Comparison of ENCODE assay signal across 8 mouse cellular contexts in the genomic region with DNA sequence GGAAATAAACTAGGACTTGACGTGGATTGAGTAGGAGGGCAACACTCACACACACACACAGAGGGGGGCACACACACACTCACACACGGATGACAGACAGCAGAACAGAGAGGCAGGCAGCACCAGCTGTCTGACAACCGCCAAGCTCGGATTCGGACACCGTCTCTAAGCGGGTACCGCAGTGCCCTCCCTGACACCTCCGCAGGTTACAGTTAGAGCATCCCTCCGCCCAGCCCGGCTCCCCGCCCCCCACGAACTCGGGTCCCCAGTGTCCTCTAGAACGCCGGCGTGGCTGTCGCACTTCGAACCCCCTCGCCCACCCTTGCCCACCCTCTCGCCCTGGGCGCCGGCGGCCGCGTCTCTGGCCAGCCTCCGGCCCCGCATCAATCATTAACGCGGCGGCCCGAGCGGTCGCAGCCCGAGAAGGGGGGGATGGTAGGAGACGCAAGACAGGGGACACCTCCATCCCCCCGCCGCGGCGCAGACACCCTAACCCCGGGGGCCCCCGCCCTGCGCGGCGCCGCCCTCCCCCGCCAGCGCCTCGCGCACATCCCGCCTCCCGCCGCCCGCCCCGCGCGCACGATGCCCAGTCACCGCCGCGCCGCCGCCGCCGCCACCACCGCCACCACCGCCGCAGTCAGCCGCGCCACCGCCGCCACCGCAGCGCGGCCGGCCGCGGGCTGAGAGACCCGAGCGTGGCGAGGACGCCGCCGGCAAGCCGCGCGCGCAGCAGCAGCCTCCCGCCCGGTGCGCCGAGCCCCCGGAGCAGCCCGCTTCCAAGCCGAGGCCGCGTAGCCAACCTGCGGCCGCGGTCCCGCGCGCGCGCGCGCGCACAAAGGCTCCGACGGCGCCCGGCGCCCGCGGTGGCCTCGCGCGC. TPM values are rescaled to one million over a fixed set of nuclear protein-coding genes. Genes with fewer than 3 reads are reported as not detected.
A peak's percentile ranks its signal among the peaks of the same experiment; 100 is the strongest.
DNase-seq lines count a peak whose midpoint lies in the region; ATAC-seq and TF ChIP-seq lines count a peak whose summit lies in the region.

TSS of gene Paqr9 (plus strand) at position 599 of the 877 bp plus-strand sequence.

- no peak for ATAC-seq in megakaryocyte, adult 5-6 weeks (ENCODE audit: poor library complexity, severe bottlenecking)
- peak; percentile 28; the same call in 1 of the 2 replicates for ATAC-seq in limb, embryonic 14.5 days (ENCODE audit: low FRiP score, low read depth)
- peak; percentile 79 for ATAC-seq in neural tube, embryonic 15.5 days (ENCODE audit: low FRiP score)

- intact Hi-C loops in heart, adult 2 months (cut with DNase I), result no loop called here

- H3K4me2 ChIP-seq in limb, embryonic 14.5 days (replicated peaks; ENCODE audit: low read depth, low read length, severe bottlenecking), result peak within 1 kb of the TSS; percentile 95
- peak within 1 kb of the TSS; percentile 96 for H3K4me2 ChIP-seq in neural tube, embryonic 15.5 days

- peaks cover 20% of the 10 kb centered on the region for H3K4me1 ChIP-seq in megakaryocyte, embryonic 14.5 days
- H3K4me1 ChIP-seq in heart, adult 2 months (ENCODE audit: control insufficient read depth, insufficient read depth, low read length), result peaks cover 1% of the 10 kb centered on the region
- peaks cover 8% of the 10 kb centered on the region for H3K4me1 ChIP-seq in kidney, adult 2 months (ENCODE audit: control insufficient read depth, insufficient read depth, low read length)
- H3K4me1 ChIP-seq in limb, embryonic 14.5 days (ENCODE audit: control insufficient read depth, insufficient read depth, low read length), result peaks cover 6% of the 10 kb centered on the region; the same call in 1 of the 2 replicates
- H3K4me1 ChIP-seq in neural tube, embryonic 15.5 days, result peaks cover 43% of the 10 kb centered on the region

- no peak for TF ChIP-seq EP300 in heart, adult 2 months (IDR thresholded peaks at IDR 0.05; ENCODE audit: insufficient read depth, low read depth, low read length)

- no peak for TF ChIP-seq CTCF in heart, adult 2 months (IDR thresholded peaks at IDR 0.05)
- no peak for TF ChIP-seq CTCF in kidney, adult 2 months (conservative IDR thresholded peaks at IDR 0.05; ENCODE audit: insufficient read depth, insufficient read length, low read depth, low read length)

- no peak for TF ChIP-seq POLR2A in heart, adult 2 months (IDR thresholded peaks at IDR 0.05; ENCODE audit: insufficient read depth, low read depth, low read length)
- no peak for TF ChIP-seq POLR2A in kidney, adult 2 months (IDR thresholded peaks at IDR 0.05; ENCODE audit: low read depth, low read length)
- no peak for TF ChIP-seq POLR2A in limb, embryonic 14.5 days (IDR thresholded peaks at IDR 0.05; ENCODE audit: borderline replicate concordance, extremely low read depth, insufficient read depth, insufficient read length)

- peak within 1 kb of the TSS; percentile 77 for H3K27ac ChIP-seq in heart, adult 2 months
- H3K27ac ChIP-seq in kidney, adult 2 months (ENCODE audit: insufficient read depth, low read depth, low read length), result peak within 1 kb of the TSS; percentile 7
- H3K27ac ChIP-seq in limb, embryonic 14.5 days (replicated peaks; ENCODE audit: low read depth, low read length), result no peak within 1 kb of the TSS
- H3K27ac ChIP-seq in neural tube, embryonic 15.5 days (replicated peaks), result peak within 1 kb of the TSS; percentile 86

- no peaks in the 10 kb centered on the region for H3K36me3 ChIP-seq in megakaryocyte, embryonic 14.5 days (replicated peaks; ENCODE audit: low read length)
- no peaks in the 10 kb centered on the region; the same call in 1 of the 2 replicates for H3K36me3 ChIP-seq in heart, adult 2 months (ENCODE audit: control insufficient read depth, insufficient read depth, low read length)
- H3K36me3 ChIP-seq in kidney, adult 2 months (ENCODE audit: control insufficient read depth, insufficient read depth, low read length), result no peaks in the 10 kb centered on the region
- H3K36me3 ChIP-seq in limb, embryonic 14.5 days (ENCODE audit: control insufficient read depth, insufficient read depth, low read length), result no peaks in the 10 kb centered on the region
- H3K36me3 ChIP-seq in neural tube, embryonic 15.5 days, result no peaks in the 10 kb centered on the region

- peak; percentile 44 for DNase-seq in embryo, embryonic 10.5 days (ENCODE audit: low spot score)
- peak; percentile 45 for DNase-seq in heart, adult 2 months
- peak; percentile 86 for DNase-seq in kidney, adult 2 months
- DNase-seq in limb, embryonic 14.5 days (ENCODE audit: low spot score), result no peak
- DNase-seq in urinary bladder, adult 2 months (ENCODE audit: low spot score), result no peak

- peak within 1 kb of the TSS; percentile 89 for H3K4me3 ChIP-seq in megakaryocyte, embryonic 14.5 days (replicated peaks)
- peak within 1 kb of the TSS; percentile 45 for H3K4me3 ChIP-seq in heart, adult 2 months
- peak within 1 kb of the TSS; percentile 35 for H3K4me3 ChIP-seq in kidney, adult 2 months (ENCODE audit: insufficient read depth, low read depth, low read length)
- H3K4me3 ChIP-seq in limb, embryonic 14.5 days (replicated peaks; ENCODE audit: low read length), result peak within 1 kb of the TSS; percentile 54
- H3K4me3 ChIP-seq in neural tube, embryonic 15.5 days (replicated peaks), result peak within 1 kb of the TSS; percentile 70

- H3K9ac ChIP-seq in heart, adult 2 months (ENCODE audit: low read depth, low read length), result peak within 1 kb of the TSS; percentile 91
- peak within 1 kb of the TSS; percentile 58 for H3K9ac ChIP-seq in limb, embryonic 14.5 days (ENCODE audit: low read depth, low read length, severe bottlenecking)
- H3K9ac ChIP-seq in neural tube, embryonic 15.5 days (replicated peaks), result peak within 1 kb of the TSS; percentile 76

- H3K9me3 ChIP-seq in megakaryocyte, embryonic 14.5 days, result peaks cover 10% of the 10 kb centered on the region
- H3K9me3 ChIP-seq in limb, embryonic 14.5 days (ENCODE audit: control insufficient read depth, low read length), result no peaks in the 10 kb centered on the region
- no peaks in the 10 kb centered on the region for H3K9me3 ChIP-seq in neural tube, embryonic 15.5 days (replicated peaks)

- 6% methylated on average over 88 of the region's 118 CpGs for WGBS in heart, adult 2 months
- WGBS in kidney, adult 2 months, result 7% methylated on average over 115 of the region's 118 CpGs
- under 1% methylated on average over 23 of the region's 118 CpGs for WGBS in limb, embryonic 14.5 days
- WGBS in neural tube, embryonic 15.5 days, result under 1% methylated on average over 56 of the region's 118 CpGs

- H3K79me2 ChIP-seq in heart, adult 2 months (replicated peaks; ENCODE audit: control insufficient read depth, insufficient read depth, low read length), result no peaks in the 10 kb centered on the region

- H3K27me3 ChIP-seq in megakaryocyte, embryonic 14.5 days (replicated peaks), result peaks cover 96% of the 10 kb centered on the region
- peaks cover 11% of the 10 kb centered on the region for H3K27me3 ChIP-seq in heart, adult 2 months (ENCODE audit: control insufficient read depth, insufficient read depth, low read length)
- H3K27me3 ChIP-seq in kidney, adult 2 months (replicated peaks; ENCODE audit: control insufficient read depth, insufficient read depth, low read length), result no peaks in the 10 kb centered on the region
- peaks cover 46% of the 10 kb centered on the region for H3K27me3 ChIP-seq in limb, embryonic 14.5 days (ENCODE audit: control insufficient read depth, insufficient read depth, low read length)
- peaks cover 34% of the 10 kb centered on the region for H3K27me3 ChIP-seq in neural tube, embryonic 15.5 days (replicated peaks)

RNA-seq across cellular contexts. Expression of gene Paqr9, which starts in this region (rescaled TPM):
- not detected in 2 replicates for polyA plus RNA-seq in megakaryocyte, embryonic 14.5 days (2012; ENCODE audit: insufficient read depth, low replicate concordance)
- 0.38 and 0.84 TPM in 2 replicates for total RNA-seq in megakaryocyte, adult 5-6 weeks (2015)
- total RNA-seq in megakaryocyte, adult 5-6 weeks (2017), result 0.37 and 1.7 TPM in 2 replicates
- total RNA-seq in heart, adult 2 months (2021), result 10 to 100 TPM; 38.5 to 42.5 TPM
- 21.3 and 26.7 TPM in 2 replicates for polyA plus RNA-seq in heart, adult 2 months (2012; rRNA removed)
- polyA plus RNA-seq in kidney, adult 2 months (2012; rRNA removed), result 33.3 and 48.2 TPM in 2 replicates
- 0.33 and 0.38 TPM in 2 replicates for polyA plus RNA-seq in limb, embryonic 14.5 days (2012; rRNA removed)
- polyA plus RNA-seq in limb, embryonic 14.5 days (2014; fragmentation: Nextera tagmentation; extraction: Ambion mirVana), result 0.08 and 0.12 TPM in 2 replicates
- 6.5 and 8.8 TPM in 2 replicates for polyA plus RNA-seq in neural tube, embryonic 15.5 days (2015; fragmentation: Nextera tagmentation; extraction: Ambion mirVana)
- 0.25 and 0.44 TPM in 2 replicates for polyA plus RNA-seq in urinary bladder, adult 2 months (2012; rRNA removed)

Comparison
In these comparisons a context has a peak if more than half of its experiments do, and no peak if none do; other contexts are left out.
1. RNA of gene Paqr9 (total RNA-seq): 38.5 to 42.5 TPM in heart, adult 2 months; 0.37 to 1.7 TPM in megakaryocyte, adult 5-6 weeks; every median in the first group is over 10 times any median in the second.
2. Peak in ATAC-seq, H3K4me3 ChIP-seq, H3K9ac ChIP-seq and H3K4me2 ChIP-seq in limb, embryonic 14.5 days; RNA of the gene not detected or under 1 TPM.
3. H3K4me3 ChIP-seq: peak in every context shown above with its lines; median percentile 89 in megakaryocyte, embryonic 14.5 days; 70 in neural tube, embryonic 15.5 days; 54 in limb, embryonic 14.5 days; 45 in heart, adult 2 months; 35 in kidney, adult 2 months.
4. DNase-seq: peak in embryo, embryonic 10.5 days (single experiment), heart, adult 2 months (2 of 2) and kidney, adult 2 months (single experiment); none in limb, embryonic 14.5 days (single experiment) and urinary bladder, adult 2 months (single experiment).
5. Peak in every context shown above with its lines, with median percentiles within 50 percentile points of each other: H3K9ac ChIP-seq.